Mouse (Mus musculus) spleen, adult 2 months (tissue): Measurements from ENCODE around the gene 1110032F04Rik. TPM values are rescaled to one million over a fixed set of nuclear protein-coding genes. Genes with fewer than 3 reads are reported as not detected.

Experiments used
- DNase-seq, 2 experiments: peaks; one replicate each; pipeline versions ENCODE4 v3.0.0 to v3.0.0-alpha.2; 2012 to 2021; ENCODE audit warnings: low spot score in 2 of 2, low read depth in 1 of 2
- H3K27ac ChIP-seq: fragments of 200-500 bp; 2 replicates; pipeline ENCODE4 v1.5.1; 2012; ENCODE audit warnings: low read length, inconsistent platforms; ENCODE audit not compliant: insufficient read depth
- H3K27me3 ChIP-seq: fragments of 200-500 bp; 2 replicates; pipeline ENCODE4 v1.6.1; 2012; ENCODE audit warnings: mild to moderate bottlenecking, moderate library complexity, low read length, inconsistent platforms; ENCODE audit not compliant: control insufficient read depth, insufficient read depth
- H3K36me3 ChIP-seq: fragments of 200-500 bp; 2 replicates; pipeline ENCODE4 v1.6.1; 2012; ENCODE audit warnings: mild to moderate bottlenecking, low read length, inconsistent platforms; ENCODE audit not compliant: control insufficient read depth, insufficient read depth
- H3K4me1 ChIP-seq: fragments of 200-500 bp; 2 replicates; pipeline ENCODE4 v1.6.1; 2011; ENCODE audit warnings: inconsistent platforms; ENCODE audit not compliant: control insufficient read depth, insufficient read depth, insufficient read length
- H3K4me3 ChIP-seq: fragments of 200-500 bp; 2 replicates; pipeline ENCODE4 v1.5.1; 2011; ENCODE audit warnings: mild to moderate bottlenecking, inconsistent platforms; ENCODE audit not compliant: insufficient read depth, insufficient read length; ENCODE audit errors: extremely low read depth
- CTCF ChIP-seq: fragments of 200-500 bp; IDR thresholded peaks from 2 replicates; pipeline ENCODE4 v1.5.1; 2011; ENCODE audit warnings: mild to moderate bottlenecking, inconsistent platforms; ENCODE audit not compliant: insufficient read depth, insufficient read length, insufficient replicate concordance; ENCODE audit errors: extremely low read depth
- POLR2A ChIP-seq: fragments of 200-500 bp; IDR thresholded peaks from 2 replicates; pipeline ENCODE4 v1.6.1; 2011; ENCODE audit warnings: low read depth, low read length, inconsistent platforms
- WGBS: fragments of 180-500 bp; shearing (Covaris S2); methylation state at CpG from one replicate; pipeline ENCODE4 v1.1.7; 2018; 5-methylcytosine and 5-hydroxymethylcytosine counted together
- polyA plus RNA-seq: library from polyadenylated mRNA; depleted of rRNA; stranded (reverse); fragments of >200 nt; gene quantifications from 2 replicates; pipeline ENCODE4 v1.2.3, GENCODE M21; 2012

Gene 1110032F04Rik
- polyA plus RNA-seq, 1 experiment = 1.8 TPM

DNA sequence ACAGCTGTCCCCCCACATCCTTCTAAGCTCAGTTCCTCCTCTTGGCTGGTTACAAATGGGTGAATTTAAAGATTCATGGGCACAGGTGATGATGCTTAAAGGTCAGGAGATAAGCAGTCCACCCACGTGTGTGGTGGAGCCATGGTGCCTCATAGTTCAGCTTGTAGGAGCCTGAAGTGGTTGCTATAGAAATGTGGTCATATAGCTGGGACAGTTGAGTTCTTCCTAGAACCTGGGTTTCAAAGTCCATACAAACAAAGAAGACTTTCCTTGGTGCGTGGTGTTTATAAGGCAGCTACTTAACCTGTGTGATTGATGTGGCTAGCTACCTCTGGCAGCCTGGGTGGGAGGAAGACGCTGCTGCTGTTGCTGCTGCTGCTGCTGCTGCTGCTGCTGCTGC lies 39.4 kb upstream of the 1110032F04Rik start:
- H3K27ac ChIP-seq = no peak overlapping the region
- H3K4me3 ChIP-seq = no peak overlapping the region
- 77% methylated on average over 3 of the region's 3 CpGs for WGBS
- no peaks in the 10 kb centered on the region for H3K27me3 ChIP-seq
- H3K36me3 ChIP-seq = no peaks in the 10 kb centered on the region
- no peaks in the 10 kb centered on the region for H3K4me1 ChIP-seq
- no peak for DNase-seq
- no peak for TF ChIP-seq POLR2A
- TF ChIP-seq CTCF = no peak

DNA sequence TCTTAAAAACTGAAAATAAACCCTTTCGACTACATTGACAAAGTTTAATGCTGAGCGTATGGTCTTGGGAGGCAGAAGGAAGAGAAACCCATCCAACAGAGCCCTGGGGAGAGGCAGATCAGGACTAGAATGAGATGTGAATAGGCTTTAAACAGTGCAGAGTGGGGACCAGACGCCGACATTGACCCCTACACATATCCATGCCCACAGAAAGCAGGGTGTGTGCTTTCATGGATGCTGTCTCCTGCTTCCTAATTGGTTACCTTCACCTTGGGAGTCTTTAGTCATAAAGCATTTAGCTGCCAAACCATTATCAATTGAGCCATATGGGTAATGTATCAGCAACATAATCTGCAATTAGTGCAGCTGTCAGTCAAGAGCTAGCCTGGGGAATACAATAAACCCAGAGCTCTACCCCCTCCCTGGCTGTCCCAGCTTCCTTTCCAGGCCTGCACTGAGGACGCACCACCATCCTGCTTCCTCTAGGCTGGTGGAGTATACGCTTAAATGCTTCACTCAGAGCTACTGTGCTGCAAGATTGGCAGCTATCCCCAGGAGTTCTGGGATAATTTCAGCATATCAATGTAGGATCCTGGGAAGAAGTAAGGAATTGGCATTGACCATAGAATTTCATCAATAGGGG lies 32.4 kb upstream of the 1110032F04Rik start:
- H3K27ac ChIP-seq = no peak overlapping the region
- 90% methylated on average over 6 of the region's 6 CpGs for WGBS
- no peak for DNase-seq
- H3K4me1 ChIP-seq = no peaks in the 10 kb centered on the region
- H3K36me3 ChIP-seq = no peaks in the 10 kb centered on the region
- no peak overlapping the region for H3K4me3 ChIP-seq
- no peaks in the 10 kb centered on the region for H3K27me3 ChIP-seq
- TF ChIP-seq CTCF (no peak), POLR2A (no peak)

DNA sequence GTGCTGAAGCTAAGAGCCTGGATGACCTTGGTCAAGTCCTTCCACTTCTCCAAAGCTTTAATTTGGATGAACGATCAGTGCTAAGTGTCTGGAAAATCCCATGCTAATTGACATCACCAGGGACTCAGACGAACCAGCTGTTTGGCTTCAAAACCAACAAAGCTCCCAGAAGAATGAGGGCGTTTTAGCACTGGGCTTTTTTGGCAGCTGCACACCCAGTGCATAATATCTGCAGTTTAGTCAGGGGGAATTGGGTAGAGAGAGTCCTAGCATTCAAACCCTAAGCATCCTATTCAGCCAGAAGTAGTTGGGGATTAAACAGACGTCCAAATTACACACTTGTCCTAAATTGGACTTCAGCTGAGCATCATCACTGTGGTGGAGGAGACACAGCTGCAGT lies 29.2 kb upstream of the 1110032F04Rik start:
- H3K27me3 ChIP-seq = no peaks in the 10 kb centered on the region
- 83% methylated on average over 4 of the region's 4 CpGs for WGBS
- no peak for DNase-seq
- no peaks in the 10 kb centered on the region for H3K4me1 ChIP-seq
- H3K27ac ChIP-seq = no peak overlapping the region
- H3K36me3 ChIP-seq = no peaks in the 10 kb centered on the region
- no peak for TF ChIP-seq CTCF
- TF ChIP-seq POLR2A = no peak
- no peak overlapping the region for H3K4me3 ChIP-seq

DNA sequence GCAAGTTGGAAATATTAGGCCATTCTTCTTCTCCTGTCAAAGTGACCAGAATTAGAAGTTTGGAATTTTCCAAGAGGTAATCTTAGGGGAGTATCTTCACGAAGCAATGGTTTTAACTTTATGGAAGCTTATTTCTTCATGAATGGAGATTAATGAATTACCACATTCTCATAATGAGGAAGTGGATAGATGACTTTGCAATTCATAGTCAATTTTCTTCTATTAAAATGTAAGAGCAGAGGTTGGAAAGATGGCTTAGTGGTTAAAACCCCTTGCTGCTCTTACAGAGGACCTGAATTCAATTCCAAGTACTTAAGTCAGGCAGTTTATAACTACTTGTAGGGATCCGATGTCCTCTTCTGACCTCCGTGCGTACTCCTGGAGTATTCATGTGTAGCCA lies 25.4 kb upstream of the 1110032F04Rik start:
- 84% methylated on average over 4 of the region's 4 CpGs for WGBS
- TF ChIP-seq CTCF = no peak
- TF ChIP-seq POLR2A = no peak
- Histone ChIP-seq H3K4me3 (no peak overlapping the region), H3K27me3 (no peaks in the 10 kb centered on the region), H3K27ac (no peak overlapping the region), H3K4me1 (no peaks in the 10 kb centered on the region), H3K36me3 (no peaks in the 10 kb centered on the region)
- DNase-seq = no peak

DNA sequence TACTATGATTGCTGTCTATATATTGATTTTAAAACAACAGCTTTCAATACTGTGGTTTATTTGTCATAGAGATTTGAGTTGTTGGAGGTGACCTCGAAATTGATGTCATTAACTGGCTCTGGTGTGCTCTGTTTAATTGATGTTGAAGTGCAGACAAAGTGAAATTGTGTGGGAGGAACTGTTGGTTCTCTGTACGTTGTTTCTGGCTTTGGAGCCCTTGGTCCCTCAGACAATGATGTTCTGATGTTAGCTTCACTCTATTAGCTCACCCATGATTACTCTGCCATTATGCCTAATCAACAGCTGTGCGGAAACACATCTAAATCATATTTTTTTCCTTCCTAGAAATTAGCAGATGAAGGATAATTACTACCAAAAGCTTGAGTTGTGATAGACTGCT lies 21.1 kb upstream of the 1110032F04Rik start:
- no peak overlapping the region for H3K27ac ChIP-seq
- TF ChIP-seq POLR2A = no peak
- no peaks in the 10 kb centered on the region for H3K36me3 ChIP-seq
- WGBS = 70% methylated on average over 3 of the region's 3 CpGs
- no peaks in the 10 kb centered on the region; the same call in 1 of the 2 replicates for H3K27me3 ChIP-seq
- H3K4me3 ChIP-seq = no peak overlapping the region
- DNase-seq = no peak
- no peaks in the 10 kb centered on the region for H3K4me1 ChIP-seq

DNA sequence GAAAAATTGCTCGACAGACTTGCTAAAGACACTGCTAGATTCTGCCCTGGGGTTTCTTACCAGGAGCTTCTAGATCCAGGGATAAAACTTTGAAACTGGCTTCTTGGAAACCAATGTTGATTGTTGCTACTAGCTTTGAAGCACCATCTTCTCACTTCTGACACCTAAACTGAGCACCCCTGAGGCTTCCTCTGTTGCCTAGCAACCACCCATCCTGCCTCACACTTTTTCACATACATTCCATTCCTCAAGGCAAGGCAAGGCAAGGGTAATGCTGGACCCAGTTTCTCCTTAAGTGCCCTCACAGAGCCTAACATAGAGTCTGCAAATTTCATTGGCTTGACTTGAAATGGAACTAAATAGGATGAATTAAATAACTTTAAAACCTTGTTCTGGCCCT lies 17.0 kb upstream of the 1110032F04Rik start:
- no peaks in the 10 kb centered on the region for H3K36me3 ChIP-seq
- DNase-seq = no peak
- no peak for TF ChIP-seq CTCF
- TF ChIP-seq POLR2A = no peak
- 88% methylated on average over 1 of the region's 1 CpGs for WGBS
- H3K27me3 ChIP-seq = no peaks in the 10 kb centered on the region; the same call in 1 of the 2 replicates
- H3K27ac ChIP-seq = no peak overlapping the region
- no peaks in the 10 kb centered on the region for H3K4me1 ChIP-seq
- H3K4me3 ChIP-seq = no peak overlapping the region

DNA sequence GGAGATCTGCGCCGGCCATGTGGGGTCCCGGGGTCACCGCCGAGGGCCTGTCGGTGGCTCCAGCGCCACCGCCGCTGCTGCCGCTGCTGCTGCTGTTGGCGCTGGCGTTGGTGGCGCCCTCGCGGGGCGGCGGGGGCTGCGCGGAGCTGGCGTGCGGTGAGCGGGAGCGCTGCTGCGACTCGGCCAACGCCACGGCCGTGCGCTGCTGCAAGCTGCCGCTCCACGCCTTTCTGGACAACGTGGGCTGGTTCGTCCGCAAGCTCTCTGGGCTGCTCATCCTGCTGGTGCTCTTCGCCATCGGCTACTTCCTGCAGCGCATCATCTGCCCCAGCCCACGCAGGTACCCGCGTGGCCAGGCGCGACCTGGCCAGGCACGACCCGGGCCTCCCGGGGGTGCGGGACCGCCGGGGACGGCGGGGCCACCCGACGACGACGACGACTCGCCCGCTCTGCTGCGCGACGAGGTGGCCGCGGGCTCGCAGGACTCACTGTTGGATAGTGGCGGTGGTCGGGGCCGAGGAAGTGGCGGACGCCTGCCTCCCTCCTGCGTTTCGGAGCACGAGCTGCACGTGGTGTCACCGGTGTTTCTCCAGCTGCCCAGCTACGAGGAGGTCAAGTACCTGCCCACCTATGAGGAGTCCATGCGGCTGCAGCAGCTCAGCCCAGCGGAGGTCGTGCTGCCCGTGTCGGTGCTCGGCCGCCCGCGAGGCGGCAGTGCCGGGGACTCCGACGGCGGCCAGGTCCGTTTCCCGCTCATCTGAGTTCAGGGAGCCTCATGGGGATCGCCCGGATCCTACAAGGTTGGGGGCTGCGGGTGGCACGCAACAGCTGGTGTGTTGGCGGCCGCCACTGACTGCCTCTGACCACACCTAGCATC lies 543 bp downstream of the 1110032F04Rik start:
- H3K36me3 ChIP-seq = no peaks in the 10 kb centered on the region
- peaks cover 10% of the 10 kb centered on the region for H3K4me1 ChIP-seq
- H3K4me3 ChIP-seq = peak overlapping the region; percentile 58
- 2% methylated on average over 94 of the region's 96 CpGs for WGBS
- no peak overlapping the region for H3K27ac ChIP-seq
- 0 out of 2 replicates have a peak, but pooled peaks have one; percentile 3 for TF ChIP-seq CTCF
- TF ChIP-seq POLR2A = no peak
- peak in 1 of 2 experiments; percentile 6 for DNase-seq
- peaks cover 16% of the 10 kb centered on the region for H3K27me3 ChIP-seq
